Mouse (Mus musculus) forebrain, embryonic 11.5 days (tissue): ENCODE data around the gene Olfr1042. TPM values are rescaled to one million over a fixed set of nuclear protein-coding genes. Genes with fewer than 3 reads are reported as not detected.
"Not testable (repeated sequence)": the region's sequence is repeated elsewhere in the genome, so short reads cannot be mapped to it uniquely, and the experiment has no call there.

Experiments
- ATAC-seq: fragments of 200-750 bp; cut with Nextera tagmentation; replicated peaks from 2 replicates; pipeline ENCODE4 v1.8.0; 2017; ENCODE audit warnings: moderate TSS enrichment; ENCODE audit not compliant: low FRiP score
- DNase-seq: peaks from one replicate; pipeline ENCODE4 v3.0.0-alpha.2; 2017; ENCODE audit warnings: low spot score
- H3K27ac ChIP-seq: fragments of 300-500 bp; sonication (generic); 2 replicates; pipeline ENCODE4 v1.5.1; 2014; ENCODE audit warnings: low read depth, low read length
- H3K27me3 ChIP-seq: fragments of 300-500 bp; sonication (generic); 2 replicates; pipeline ENCODE4 v1.6.1; 2014; ENCODE audit warnings: mild to moderate bottlenecking, low read length, mixed read lengths; ENCODE audit not compliant: control insufficient read depth, insufficient read depth
- H3K36me3 ChIP-seq: fragments of 300-500 bp; sonication (generic); 2 replicates; pipeline ENCODE4 v1.6.1; 2014; ENCODE audit warnings: mild to moderate bottlenecking, low read length, moderate library complexity, mixed read lengths; ENCODE audit not compliant: control insufficient read depth, insufficient read depth
- H3K4me1 ChIP-seq: fragments of 300-500 bp; sonication (generic); replicated peaks from 2 replicates; pipeline ENCODE4 v1.6.1; 2014; ENCODE audit warnings: low read length, mixed read lengths; ENCODE audit not compliant: control insufficient read depth, insufficient read depth
- H3K4me2 ChIP-seq: fragments of 300-500 bp; sonication (generic); 2 replicates; pipeline ENCODE4 v1.6.1; 2014; ENCODE audit warnings: low read depth, mild to moderate bottlenecking, low read length, moderate library complexity, mixed read lengths; ENCODE audit not compliant: severe bottlenecking
- H3K4me3 ChIP-seq: fragments of 300-500 bp; sonication (generic); 2 replicates; pipeline ENCODE4 v1.5.1; 2014; ENCODE audit warnings: low read depth, low read length
- H3K9ac ChIP-seq: fragments of 300-500 bp; sonication (generic); 2 replicates; pipeline ENCODE4 v1.6.1; 2014; ENCODE audit warnings: low read length
- H3K9me3 ChIP-seq: fragments of 300-500 bp; sonication (generic); 2 replicates; pipeline ENCODE4 v1.6.1; 2016; ENCODE audit warnings: low read length, mixed read lengths; ENCODE audit not compliant: control insufficient read depth
- WGBS: fragments of 180-500 bp; shearing (Covaris S2); extraction: QIAGEN DNeasy Blood & Tissue Kit; methylation state at CpG from one replicate; pipeline ENCODE4 v1.1.7; 2014; 5-methylcytosine and 5-hydroxymethylcytosine counted together
- polyA plus RNA-seq: library from polyadenylated mRNA; unstranded; fragments of >200 nt; fragmentation: Nextera tagmentation; extraction: Ambion mirVana; gene quantifications from 2 replicates; pipeline ENCODE4 v1.2.1, GENCODE M21; 2014

Olfr1042 gene
- polyA plus RNA-seq = not detected in 2 replicates

GRCm38 (mm10) chr2:86161738-86162137, at the start of gene Olfr1042:
Olfr1042 (minus strand) TSS chr2:86161838.
- no peak within 1 kb of the TSS for H3K9ac ChIP-seq
- no peak within 1 kb of the TSS for H3K27ac ChIP-seq
- whole genome bisulfite sequencing = 92% methylated on average over 2 of the region's 2 CpGs
- no peak within 1 kb of the TSS for H3K4me3 ChIP-seq
- DNase-seq = no peak
- ATAC-seq = no peak
- no peaks in the 10 kb centered on the region for H3K4me1 ChIP-seq
- H3K36me3 ChIP-seq = no peaks in the 10 kb centered on the region
- no peaks in the 10 kb centered on the region for H3K27me3 ChIP-seq
- H3K9me3 ChIP-seq = no peaks in the 10 kb centered on the region
- H3K4me2 ChIP-seq = no peak within 1 kb of the TSS

GRCm38 (mm10) chr2:86202909-86203308, 41.3 kb upstream of the Olfr1042 start, which contains the start of gene Olfr1045:
Olfr1045 (minus strand) TSS chr2:86203009.
- ATAC-seq = no peak

GRCm38 (mm10) chr2:86195863-86196262, 34.2 kb upstream of the Olfr1042 start:
- no peak overlapping the region for H3K27ac ChIP-seq
- no peaks in the 10 kb centered on the region for H3K36me3 ChIP-seq
- H3K4me2 ChIP-seq = no peak overlapping the region
- no peaks in the 10 kb centered on the region for H3K9me3 ChIP-seq
- ATAC-seq (no peak), DNase-seq (no peak)
- no peaks in the 10 kb centered on the region for H3K4me1 ChIP-seq
- H3K9ac ChIP-seq = no peak overlapping the region
- no peaks in the 10 kb centered on the region for H3K27me3 ChIP-seq
- H3K4me3 ChIP-seq = no peak overlapping the region
- 69% methylated on average over 1 of the region's 1 CpGs for WGBS

More at GRCm38 (mm10) chr2:86202909-86203308, 41.3 kb upstream of the Olfr1042 start, which contains the start of gene Olfr1045:
- Histone ChIP-seq H3K36me3 (no peaks in the 10 kb centered on the region), H3K4me2 (no peak within 1 kb of the TSS), H3K4me1 (no peaks in the 10 kb centered on the region), H3K27ac (no peak within 1 kb of the TSS), H3K27me3 (no peaks in the 10 kb centered on the region), H3K9me3 (no peaks in the 10 kb centered on the region), H3K9ac (no peak within 1 kb of the TSS), H3K4me3 (no peak within 1 kb of the TSS)
- no peak for DNase-seq

GRCm38 (mm10) chr2:86185583-86185982, 23.9 kb upstream of the Olfr1042 start, which contains the start of gene Olfr52:
Olfr52 (minus strand) TSS chr2:86185683.
- DNase-seq (no peak), ATAC-seq (no peak)
- Histone ChIP-seq H3K27me3 (no peaks in the 10 kb centered on the region), H3K4me2 (no peak within 1 kb of the TSS), H3K9ac (no peak within 1 kb of the TSS), H3K27ac (no peak within 1 kb of the TSS), H3K9me3 (no peaks in the 10 kb centered on the region), H3K4me3 (no peak within 1 kb of the TSS), H3K36me3 (no peaks in the 10 kb centered on the region), H3K4me1 (no peaks in the 10 kb centered on the region)

GRCm38 (mm10) chr2:86179950-86180349, 18.3 kb upstream of the Olfr1042 start:
- ATAC-seq = no peak
- H3K27me3 ChIP-seq = no peaks in the 10 kb centered on the region
- no peak overlapping the region for H3K9ac ChIP-seq
- no peak overlapping the region for H3K4me3 ChIP-seq
- no peak for DNase-seq
- no peaks in the 10 kb centered on the region for H3K4me1 ChIP-seq
- H3K36me3 ChIP-seq = no peaks in the 10 kb centered on the region
- 87% methylated on average over 3 of the region's 3 CpGs for WGBS
- H3K9me3 ChIP-seq = no peaks in the 10 kb centered on the region
- H3K4me2 ChIP-seq = no peak overlapping the region
- H3K27ac ChIP-seq = no peak overlapping the region

GRCm38 (mm10) chr2:86177720-86178119, 16.1 kb upstream of the Olfr1042 start, which contains the start of gene Olfr1044:
Olfr1044 (minus strand) TSS chr2:86177820.
- H3K27me3 ChIP-seq = no peaks in the 10 kb centered on the region
- no peak for DNase-seq
- H3K36me3 ChIP-seq = no peaks in the 10 kb centered on the region
- no peak within 1 kb of the TSS for H3K4me3 ChIP-seq
- H3K9me3 ChIP-seq = no peaks in the 10 kb centered on the region
- H3K9ac ChIP-seq = no peak within 1 kb of the TSS
- H3K27ac ChIP-seq = no peak within 1 kb of the TSS
- no peak for ATAC-seq
- no peak within 1 kb of the TSS for H3K4me2 ChIP-seq
- H3K4me1 ChIP-seq = no peaks in the 10 kb centered on the region

- ATAC-seq = not testable (repeated sequence)
- 89% methylated on average over 7 of the region's 7 CpGs for WGBS
Measured at GRCm38 (mm10) chr2:86175422-86175821, 13.8 kb upstream of the Olfr1042 start.

GRCm38 (mm10) chr2:86167422-86167821, 5.8 kb upstream of the Olfr1042 start, which contains the start of gene Olfr1043:
Olfr1043 (minus strand) TSS chr2:86167522.
- H3K4me3 ChIP-seq = no peak within 1 kb of the TSS
- no peak for ATAC-seq
- no peak within 1 kb of the TSS for H3K27ac ChIP-seq
- no peaks in the 10 kb centered on the region for H3K4me1 ChIP-seq
- no peak within 1 kb of the TSS for H3K9ac ChIP-seq
- no peak within 1 kb of the TSS for H3K4me2 ChIP-seq
- no peaks in the 10 kb centered on the region for H3K36me3 ChIP-seq
- WGBS = 83% methylated on average over 2 of the region's 2 CpGs
- H3K9me3 ChIP-seq = no peaks in the 10 kb centered on the region
- H3K27me3 ChIP-seq = no peaks in the 10 kb centered on the region
- DNase-seq = no peak

More at GRCm38 (mm10) chr2:86175422-86175821, 13.8 kb upstream of the Olfr1042 start:
- H3K4me3 ChIP-seq, H3K9ac ChIP-seq, H3K27me3 ChIP-seq, DNase-seq, H3K36me3 ChIP-seq, H3K4me2 ChIP-seq, H3K4me1 ChIP-seq, H3K27ac ChIP-seq, H3K9me3 ChIP-seq: not testable (repeated sequence)

GRCm38 (mm10) chr2:86146632-86147031, 15.0 kb downstream of the Olfr1042 start, which contains the start of gene Olfr1040:
Olfr1040 (minus strand) TSS chr2:86146732.
- 83% methylated on average over 1 of the region's 1 CpGs for WGBS
- no peak within 1 kb of the TSS for H3K4me2 ChIP-seq
- ATAC-seq = no peak
- DNase-seq = no peak
- H3K9ac ChIP-seq = no peak within 1 kb of the TSS
- no peak within 1 kb of the TSS for H3K4me3 ChIP-seq
- no peaks in the 10 kb centered on the region for H3K36me3 ChIP-seq
- H3K4me1 ChIP-seq = no peaks in the 10 kb centered on the region
- no peaks in the 10 kb centered on the region for H3K27me3 ChIP-seq
- no peak within 1 kb of the TSS for H3K27ac ChIP-seq
- H3K9me3 ChIP-seq = no peaks in the 10 kb centered on the region
